Mouse (Mus musculus) neural tube, embryonic 10.5 days (tissue): Measurements from ENCODE around the gene Ppm1n.

Source experiments
- DNase-seq: peaks from one replicate; pipeline ENCODE4 v3.0.0-alpha.2; 2017; ENCODE audit warnings: low spot score; ENCODE audit errors: extremely low spot score

Gene Ppm1n

DNA sequence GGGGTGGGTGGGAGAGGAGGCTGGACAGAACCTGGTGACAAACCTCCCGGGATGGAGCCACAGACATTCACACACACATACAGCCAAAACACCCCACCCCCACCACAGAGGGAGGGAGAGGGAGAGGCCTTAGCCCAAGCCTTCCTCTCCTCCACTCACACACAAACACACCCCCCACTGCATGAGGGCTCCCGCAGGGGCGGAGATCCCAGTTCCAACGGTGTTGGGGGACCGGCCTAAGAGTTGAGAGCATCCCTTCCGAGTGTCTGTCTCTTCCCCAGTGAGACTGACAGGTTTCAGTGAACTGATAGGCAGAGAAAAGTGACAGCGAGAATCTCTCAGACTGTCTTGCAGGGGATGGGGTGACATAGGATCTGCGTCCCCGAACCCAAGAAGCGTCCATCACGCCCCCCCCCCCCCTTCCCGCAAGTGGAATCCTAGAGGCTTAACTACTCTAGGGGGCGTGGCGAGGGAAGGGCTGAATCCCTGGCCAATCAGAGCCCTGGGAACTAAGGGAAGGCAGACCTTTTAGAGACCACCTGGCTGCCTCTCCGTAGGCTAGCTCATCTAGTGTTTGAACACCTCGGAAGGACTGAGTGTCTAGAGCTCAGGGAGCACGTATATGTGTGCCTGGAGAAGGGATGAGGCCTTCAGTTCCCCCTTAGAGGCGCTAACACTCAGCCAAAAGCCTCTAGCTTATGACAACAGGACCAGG, 28.0 kb upstream of the Ppm1n start:
- DNase-seq = no peak

DNA sequence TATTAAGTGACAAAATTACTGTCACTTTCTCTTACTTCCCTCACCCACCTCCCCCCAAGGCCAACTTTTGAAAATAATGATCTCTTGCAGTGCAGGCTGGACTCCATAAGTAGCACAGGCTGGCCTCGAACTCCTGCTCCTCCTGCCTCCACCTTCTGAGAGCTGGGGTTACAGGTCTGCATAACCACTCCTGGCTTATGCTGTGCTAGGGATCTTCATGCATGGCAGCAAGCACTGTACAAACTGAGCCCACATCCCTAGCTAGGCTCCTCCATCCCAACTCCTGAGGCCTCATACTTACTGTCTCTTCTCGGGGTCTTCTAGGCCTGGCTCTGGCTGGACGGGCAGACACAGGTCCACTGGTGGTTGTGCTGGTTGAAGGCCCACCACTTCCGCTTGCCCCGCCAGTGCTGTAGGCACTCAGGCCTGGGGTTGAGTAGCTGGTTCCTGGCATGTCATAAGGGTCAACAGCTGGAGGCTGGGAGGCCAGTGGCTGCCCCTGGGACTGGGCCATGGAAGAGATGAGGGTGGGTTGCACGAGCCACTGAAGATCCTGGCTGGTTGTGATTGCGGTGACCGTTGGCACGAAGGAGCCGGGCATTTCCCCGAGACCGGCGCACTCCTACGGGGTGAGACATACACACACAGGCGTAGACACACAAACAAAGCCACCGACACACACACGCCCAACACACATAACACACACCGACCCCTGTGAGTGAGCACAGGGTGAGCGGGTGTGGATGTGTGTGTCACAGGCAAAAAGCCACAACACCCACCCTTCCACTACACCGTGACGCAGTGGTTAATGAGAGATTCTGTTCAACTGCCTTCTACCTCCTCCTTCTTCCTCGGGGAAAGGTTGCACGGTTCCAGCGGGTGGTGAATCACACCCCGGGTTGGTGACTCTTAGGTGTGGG, 27.2 kb upstream of the Ppm1n start:
- DNase-seq = no peak

DNA sequence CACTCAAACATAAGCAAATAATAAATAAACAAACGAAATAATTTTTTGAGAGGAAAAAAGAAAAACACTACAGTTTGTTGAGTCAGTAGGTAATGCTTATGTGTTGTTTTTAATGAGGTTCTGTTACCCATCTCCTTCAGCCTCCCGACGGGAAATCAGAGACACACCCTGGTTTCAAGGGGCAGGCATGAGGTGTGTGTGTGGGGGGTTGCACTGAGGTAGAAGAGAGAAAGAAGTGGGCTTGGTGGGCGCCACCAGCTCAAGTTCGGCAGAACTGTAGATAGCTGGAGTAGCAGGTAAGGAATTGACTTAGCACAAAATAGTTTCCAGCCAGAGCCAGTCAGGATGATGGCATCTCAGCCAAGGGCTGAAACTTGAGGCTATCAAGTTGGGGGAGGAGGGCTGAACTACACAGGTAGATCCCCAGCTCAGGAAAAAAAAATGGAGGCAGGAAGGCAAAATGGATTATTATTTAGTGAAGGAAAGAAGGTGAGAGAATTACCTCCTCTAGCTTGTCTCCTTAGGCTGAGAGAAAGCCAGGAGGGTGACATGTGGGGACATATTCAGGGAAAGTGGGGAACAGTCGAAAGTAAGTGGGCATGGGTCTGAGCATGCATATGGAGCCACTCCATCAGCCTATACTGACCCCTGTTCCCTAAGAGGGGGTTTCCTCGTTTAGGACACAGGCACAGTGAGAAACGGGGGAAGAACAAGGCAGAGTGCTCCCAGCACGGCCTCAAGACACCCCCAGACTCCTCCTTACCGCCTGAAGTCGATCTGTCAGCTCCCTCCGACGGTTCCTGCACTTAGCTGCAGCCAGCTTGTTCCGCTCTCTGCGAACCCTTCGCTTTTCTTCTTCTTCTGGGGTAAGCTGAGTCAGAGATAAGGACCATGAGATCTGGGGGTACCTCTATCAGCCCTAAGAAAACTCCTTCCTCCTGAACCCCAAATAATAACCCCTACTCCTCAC, 26.2 kb upstream of the Ppm1n start:
- DNase-seq = no peak

DNA sequence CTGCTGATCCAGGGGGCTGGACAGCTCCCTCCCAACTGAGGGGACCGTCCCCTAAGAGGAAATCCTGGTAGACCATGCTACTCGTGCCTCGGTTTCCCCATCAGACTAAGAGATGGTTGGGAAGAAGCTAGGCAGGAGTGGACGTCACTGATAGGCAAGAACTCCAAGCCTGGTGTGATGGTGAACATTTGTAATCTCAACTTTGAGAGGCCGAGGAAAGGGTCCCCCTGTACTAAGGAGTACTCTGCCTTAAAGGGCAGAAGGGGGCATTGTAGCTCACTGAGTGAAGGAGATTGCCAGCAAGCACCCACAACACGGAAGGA, 25.5 kb upstream of the Ppm1n start:
- DNase-seq = no peak

DNA sequence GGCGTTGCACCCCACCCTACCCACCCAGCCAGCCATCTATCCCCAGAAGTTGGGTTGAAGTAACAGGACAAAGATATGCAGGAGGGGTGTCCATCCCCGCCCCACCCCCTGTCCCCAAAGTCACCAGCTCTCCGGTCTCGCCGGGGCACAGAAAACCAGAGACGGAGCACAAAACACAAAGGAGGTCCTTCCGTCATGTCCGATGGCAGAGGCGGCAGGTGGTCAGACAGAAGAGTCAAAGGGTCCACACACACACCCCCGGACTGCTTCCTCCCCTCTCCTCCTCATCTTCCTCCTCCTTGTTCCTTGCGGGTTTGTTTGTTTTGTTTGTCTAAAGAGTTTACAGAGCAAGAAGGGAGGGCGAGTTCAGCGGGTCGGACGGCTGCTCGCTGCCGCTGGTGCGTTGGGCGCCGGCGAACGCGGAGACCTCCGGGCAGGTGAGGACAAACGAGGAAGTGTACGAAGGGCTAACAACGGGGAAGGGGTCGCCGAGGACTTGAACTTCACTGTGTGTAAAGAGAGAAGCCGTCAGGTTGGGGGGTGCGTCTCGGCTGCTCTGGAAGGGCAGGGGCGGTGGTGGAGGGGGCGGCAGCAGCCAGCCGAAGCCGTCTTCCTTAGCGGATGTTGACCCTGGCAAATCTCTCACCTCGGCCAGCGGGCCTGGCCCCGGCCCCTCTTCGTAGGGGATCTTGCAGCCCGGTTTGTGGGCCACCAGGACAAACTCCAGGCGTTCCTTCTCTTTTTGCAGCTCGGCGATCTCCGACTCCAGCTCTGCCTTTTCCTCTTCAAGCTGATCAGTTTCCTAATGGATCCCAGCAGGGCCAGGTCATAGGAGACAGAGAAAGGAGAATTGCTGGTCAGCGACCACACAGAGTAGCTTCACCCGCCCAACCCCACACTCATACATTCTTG, 24.9 kb upstream of the Ppm1n start:
- peak; percentile 41 for DNase-seq

DNA sequence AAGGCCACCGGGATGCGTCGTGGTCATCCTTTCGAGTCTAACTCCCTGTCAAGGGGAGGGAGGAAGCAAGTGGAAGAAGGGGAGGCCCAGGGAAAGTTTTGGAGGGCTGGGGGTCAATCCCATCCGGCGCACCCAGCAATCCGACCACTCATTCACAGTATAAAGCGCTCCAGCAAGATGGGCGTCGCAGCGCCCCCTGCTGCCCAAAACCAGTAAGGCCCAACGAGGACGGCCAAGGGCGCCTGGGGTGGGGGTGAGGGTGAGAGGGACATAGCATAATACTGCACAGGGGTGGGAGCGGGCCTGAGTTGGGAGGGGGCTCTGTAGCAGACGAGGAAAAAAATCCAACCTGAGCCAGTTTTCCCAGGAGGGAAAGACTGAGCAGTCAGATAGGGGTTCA, 23.9 kb upstream of the Ppm1n start:
- DNase-seq = peak; percentile 91

DNA sequence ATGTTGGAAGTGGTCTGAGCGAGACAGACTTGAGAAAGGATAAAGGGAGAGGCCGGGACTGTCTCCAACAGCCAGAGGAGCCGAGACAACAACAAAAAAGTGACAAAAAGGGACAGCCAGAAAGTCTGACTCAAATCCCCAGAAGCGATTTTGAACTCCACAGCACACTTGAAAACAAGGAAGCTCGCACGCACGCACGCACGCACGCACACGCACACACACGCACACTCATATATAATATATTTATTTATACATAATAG, 23.1 kb upstream of the Ppm1n start:
- DNase-seq = no peak

DNA sequence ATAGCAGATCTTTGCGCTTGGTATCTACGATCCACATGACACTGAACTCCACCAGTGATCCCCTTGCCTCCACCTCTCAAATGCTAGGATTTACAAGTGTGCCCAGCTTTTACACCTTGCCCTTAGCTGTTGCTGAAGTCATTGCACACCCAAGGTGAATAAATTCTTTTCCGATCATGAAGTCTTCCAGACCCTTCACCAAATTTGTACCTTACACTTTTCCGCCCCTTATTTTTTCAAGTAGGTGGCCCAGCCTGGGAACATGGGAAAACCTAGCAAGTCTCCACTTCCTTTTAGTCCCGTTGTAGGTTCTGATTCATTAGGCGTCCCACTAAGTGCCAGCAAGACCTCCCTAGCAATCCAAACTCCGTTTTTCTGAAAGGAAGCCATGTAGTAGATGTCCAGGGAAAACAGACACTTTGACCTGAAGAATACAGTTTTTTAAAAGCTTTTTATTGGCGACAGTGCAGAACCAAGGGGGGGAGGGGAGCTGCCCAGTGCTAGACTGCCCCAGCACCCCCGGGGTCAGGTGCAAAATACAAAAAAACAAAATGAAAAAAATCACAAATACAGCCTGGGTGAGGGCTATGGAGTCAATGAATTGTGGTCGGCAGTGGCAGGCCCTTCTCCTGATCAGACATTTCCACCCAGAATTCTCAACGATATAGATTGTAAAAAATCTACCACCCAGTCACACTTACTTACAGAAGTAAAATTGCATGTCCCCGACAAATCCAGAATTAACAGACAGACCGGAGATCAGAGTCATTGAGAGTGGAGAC, 22.6 kb upstream of the Ppm1n start:
- no peak for DNase-seq

DNA sequence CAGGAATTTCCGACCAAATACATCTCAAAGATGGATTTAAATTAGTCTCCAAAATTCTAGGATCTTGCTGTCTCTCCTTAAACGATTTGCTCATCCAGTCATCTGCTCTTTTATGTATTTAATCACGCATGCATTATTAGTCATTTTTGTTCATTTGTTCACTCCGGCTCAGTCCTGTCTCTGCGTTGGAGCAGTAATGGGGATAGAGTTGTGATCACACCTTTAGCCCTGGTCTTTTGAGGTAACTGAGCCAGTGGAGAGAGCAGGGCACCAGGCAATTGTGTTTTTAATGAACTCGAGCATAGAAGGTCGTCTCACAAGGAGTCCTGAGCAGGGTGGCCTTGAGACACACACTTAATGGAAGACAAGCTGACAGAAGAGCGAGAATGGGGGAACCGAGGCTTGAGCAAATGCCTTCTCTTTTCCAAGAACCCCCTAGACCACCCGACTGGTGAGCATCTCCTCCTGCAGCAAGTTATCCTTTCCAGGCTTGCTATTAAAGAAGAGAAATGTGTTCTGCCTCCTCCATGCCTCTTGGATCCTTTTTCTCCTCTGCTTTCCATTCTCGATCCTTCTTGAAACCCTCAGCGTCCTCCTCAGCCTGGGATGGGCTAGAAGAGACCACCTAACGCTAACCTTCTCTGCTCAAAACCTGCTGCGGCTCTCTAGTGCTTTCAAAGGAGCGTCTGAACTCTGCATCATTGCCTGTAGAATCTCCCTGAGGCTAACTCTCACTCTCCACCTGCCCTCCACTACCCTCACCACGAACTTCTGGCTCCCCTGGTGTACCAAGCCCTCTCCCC, 21.8 kb upstream of the Ppm1n start:
- no peak for DNase-seq

DNA sequence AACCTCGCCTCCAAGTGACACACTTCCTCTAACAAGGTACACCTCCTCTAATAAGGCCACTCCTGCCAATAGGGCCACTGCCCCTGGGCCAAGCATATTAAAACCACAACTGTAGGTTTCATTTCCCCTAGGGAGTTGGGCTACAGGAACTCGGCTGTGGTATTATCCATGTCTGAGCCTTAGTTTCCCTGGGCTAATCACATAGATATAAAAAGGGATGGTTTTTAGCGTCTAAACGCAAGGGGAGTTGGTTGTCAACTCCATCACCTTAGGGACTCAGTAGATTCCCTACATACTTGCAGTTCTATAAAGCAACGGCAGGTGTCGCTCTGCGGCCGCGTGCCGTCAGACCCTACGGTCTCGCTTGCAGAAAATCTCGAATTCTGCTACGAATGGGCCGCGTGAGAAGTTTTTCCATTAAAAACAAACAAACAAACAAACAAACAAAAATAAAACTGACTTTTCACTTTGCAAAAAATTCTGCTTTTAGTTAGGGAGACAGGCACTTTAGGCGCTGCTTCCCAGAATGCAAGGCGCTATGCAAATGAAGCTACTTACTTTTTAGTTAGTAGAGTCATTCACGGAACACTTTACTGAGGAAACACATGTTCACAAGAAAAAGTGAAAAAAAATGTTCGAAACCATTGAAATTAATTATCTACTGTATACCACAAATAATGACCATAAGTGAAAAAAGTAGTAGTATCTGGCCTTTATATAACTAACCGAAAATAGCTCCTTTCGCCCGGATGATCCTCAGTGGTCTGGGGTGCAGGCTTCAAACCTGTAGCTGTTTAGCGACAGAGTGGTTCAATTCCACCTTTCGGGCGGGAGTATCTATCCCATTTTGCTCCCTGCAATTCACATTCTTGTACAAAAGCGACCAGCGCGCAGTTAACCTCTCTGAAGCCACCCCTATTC, 20.9 kb upstream of the Ppm1n start:
- peak; percentile 79 for DNase-seq

DNA sequence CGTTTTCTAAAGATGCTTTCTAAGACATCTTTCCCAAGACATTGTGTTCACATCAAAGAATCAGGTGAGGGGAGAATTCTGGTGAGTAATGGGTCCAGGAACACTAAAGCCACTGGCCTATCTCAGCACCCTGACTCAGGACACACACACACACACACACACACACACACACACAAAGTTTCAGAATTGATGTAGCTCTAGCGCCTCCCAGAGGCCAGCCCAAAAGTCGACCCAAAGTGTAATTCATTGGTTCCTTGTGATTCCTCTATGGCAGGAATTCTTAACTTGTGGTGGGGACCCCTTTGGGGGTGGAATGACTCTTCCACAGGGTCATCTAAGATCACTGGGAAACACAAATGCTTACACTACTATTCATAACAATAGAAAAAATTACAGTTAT, 19.3 kb upstream of the Ppm1n start:
- DNase-seq = peak; percentile 47

DNA sequence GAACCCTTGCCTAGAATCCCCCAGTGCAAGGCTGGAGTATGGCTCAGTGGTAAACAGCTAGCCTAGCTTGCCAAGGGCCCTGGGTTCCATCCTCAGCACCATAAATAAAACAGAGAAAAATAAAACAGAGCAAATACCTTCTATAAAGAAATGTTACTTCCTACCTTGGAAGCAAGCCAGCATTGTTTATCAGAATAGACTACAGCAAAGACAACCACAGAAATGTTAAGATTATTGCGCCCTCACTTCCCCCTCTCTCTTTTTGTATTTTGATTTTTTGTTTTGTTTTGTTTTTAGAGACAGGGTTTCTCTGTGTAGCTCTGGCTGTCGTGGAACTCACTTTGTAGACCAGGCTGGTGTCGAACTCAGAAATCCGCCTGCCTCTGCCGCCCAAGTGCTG, 17.9 kb upstream of the Ppm1n start:
- DNase-seq = no peak

DNA sequence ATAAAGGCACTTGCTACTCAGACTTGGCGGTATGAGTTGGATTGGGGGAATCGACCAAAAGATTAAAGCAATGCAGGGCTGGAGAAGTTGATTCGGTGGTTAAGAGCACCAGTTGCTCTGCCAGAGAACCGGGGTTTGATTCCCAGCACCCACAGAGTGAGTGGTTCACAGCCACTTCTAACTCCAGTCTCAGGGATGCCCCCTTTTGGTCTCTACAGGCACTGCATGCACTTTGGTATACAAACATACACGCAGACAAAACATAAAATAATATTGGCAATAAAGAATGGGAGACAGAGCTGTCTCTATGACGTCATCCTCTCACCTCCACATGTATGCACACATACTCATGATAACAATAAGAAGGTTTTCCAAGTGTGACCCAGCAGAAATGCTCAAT, 17.2 kb upstream of the Ppm1n start:
- no peak for DNase-seq

DNA sequence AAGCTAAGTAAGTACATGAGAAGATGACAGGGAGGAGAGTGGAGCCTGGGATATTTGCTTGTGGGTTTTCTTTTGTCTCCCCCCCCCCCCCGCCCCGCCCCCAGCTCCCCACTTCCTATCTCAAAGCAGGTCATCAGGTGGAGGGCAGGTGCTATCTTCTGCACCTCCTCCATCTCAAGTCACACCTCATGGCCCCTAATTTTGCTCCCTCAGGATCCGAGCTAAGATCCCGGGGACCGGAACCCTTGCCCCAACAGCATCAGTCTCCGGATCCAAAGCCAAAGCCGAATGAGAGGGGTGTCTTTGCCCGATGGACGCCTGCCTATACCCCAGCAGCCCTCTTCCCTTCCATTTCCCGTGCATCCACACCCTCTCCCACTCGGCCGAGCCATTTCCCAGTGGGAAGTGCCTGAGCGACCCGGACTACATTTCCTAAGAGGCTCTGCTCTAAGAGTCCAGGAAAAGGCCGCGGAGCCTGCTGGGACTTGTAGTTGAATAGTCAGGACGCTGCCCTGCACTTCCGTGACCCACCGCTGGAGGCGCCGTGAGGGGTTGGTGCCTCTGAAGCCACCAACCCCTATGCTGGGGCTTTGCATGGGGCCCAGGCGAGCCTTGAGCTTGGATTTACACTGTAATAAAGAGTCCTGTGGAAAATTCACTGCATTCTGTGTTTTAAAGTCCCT, 15.8 kb upstream of the Ppm1n start:
- peak; percentile 98 for DNase-seq

DNA sequence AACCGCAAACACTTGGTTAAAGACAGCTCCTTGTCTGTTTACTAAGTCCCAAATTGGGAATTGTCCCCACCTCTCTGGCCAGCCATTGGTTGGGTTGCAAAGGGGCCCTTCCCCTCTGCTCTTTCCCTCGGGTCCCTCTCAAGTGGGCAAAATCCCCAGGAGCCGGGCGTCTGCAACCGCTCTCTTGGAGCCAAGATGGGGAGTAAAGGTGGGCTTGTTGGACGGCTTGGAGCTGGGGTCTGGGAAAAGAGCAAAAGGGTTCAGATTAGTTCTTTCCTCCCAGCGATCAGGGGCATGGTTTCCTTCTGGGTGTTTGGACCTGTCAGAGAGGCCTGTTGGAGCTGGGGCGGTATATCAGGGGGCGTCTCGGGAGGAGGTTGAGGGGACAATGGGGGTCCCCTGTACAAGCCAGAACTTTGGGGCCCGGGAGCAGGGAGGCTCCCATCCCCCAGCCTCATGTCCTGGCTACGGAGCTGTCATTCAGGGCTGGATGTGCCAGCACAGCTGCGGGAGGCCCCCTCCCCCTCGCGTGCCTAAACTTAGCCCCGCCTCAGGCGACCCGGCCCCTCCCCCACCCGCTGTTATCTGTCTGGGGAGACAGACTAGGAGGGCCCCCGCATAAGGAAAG, 11.2 kb upstream of the Ppm1n start:
- peak; percentile 56 for DNase-seq

DNA sequence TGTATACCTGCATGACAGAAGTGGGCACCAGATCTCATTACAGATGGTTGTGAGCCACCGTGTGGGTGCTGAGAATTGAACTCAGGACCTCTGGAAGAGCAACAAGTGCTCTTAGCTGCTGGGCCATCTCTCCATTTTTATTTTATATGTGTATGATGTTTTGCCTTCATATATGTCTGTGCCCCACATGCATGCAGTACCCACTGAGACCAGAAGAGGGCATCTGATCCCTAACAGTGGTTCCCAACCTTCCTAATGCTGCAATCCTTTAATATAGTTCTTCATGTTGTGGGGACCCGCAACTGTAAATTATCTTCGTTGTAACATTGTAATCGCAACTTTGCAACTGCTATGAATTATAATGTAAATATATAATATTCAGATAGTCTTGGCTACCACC, 4.9 kb upstream of the Ppm1n start:
- peak; percentile 67 for DNase-seq

DNA sequence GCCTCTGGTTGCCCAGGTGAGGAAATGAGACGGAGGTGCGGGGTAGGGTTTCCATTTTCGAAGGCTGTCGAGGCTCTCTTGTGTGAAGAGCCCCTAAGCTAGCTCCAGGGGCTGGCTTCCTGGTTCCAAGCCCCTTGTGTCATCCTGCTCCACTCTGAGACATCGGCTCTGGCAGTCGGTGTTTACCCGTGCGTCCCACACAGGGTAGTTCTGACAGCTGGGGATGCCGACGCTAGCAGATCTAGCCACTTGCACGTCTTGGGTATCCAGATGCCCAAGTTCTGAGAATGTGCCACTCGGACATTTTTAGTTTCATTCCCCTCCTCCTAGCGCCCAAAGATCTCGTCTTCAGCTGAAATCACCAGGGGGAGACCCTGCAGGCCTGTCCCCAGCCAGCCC, 3.5 kb upstream of the Ppm1n start:
- DNase-seq = no peak
